Mouse (Mus musculus) thymus, adult 2 months (tissue): ENCODE measurements at regions not wholly inside any gene's neighbourhood (a gene's known extent, or its start where the extent isn't known, plus 50 kb on each side); places are given as distances from the start of the nearest gene placed in this dataset.

Experiments
- CTCF ChIP-seq: fragments of 200-500 bp; IDR thresholded peaks from 2 replicates; pipeline ENCODE4 v1.5.1; 2012; ENCODE audit warnings: mild to moderate bottlenecking, control low read depth, low read length, moderate library complexity, borderline replicate concordance; ENCODE audit not compliant: control insufficient read depth, poor library complexity, insufficient read depth; ENCODE audit errors: extremely low read depth
- POLR2A ChIP-seq: fragments of 200-500 bp; IDR thresholded peaks from 2 replicates; pipeline ENCODE4 v1.6.1; 2012; ENCODE audit warnings: mild to moderate bottlenecking, low read length, control low read depth, moderate library complexity; ENCODE audit not compliant: control insufficient read depth, poor library complexity, insufficient read depth; ENCODE audit errors: extremely low read depth

GRCm38 (mm10) chr6:143493543-143493942 lies 326.5 kb downstream of the Etnk1 start:
- TF ChIP-seq CTCF (no peak), POLR2A (no peak)
